Mouse (Mus musculus) embryo, embryonic 9.5 days (tissue): ENCODE results near the gene Tmem62.
"Not testable (repeated sequence)": the region's sequence is repeated elsewhere in the genome, so short reads cannot be mapped to it uniquely, and the experiment has no call there.

Experiments
- DNase-seq: peaks from one replicate; pipeline ENCODE4 v3.0.0-alpha.2; 2017; ENCODE audit errors: extremely low spot score

Gene Tmem62

DNA sequence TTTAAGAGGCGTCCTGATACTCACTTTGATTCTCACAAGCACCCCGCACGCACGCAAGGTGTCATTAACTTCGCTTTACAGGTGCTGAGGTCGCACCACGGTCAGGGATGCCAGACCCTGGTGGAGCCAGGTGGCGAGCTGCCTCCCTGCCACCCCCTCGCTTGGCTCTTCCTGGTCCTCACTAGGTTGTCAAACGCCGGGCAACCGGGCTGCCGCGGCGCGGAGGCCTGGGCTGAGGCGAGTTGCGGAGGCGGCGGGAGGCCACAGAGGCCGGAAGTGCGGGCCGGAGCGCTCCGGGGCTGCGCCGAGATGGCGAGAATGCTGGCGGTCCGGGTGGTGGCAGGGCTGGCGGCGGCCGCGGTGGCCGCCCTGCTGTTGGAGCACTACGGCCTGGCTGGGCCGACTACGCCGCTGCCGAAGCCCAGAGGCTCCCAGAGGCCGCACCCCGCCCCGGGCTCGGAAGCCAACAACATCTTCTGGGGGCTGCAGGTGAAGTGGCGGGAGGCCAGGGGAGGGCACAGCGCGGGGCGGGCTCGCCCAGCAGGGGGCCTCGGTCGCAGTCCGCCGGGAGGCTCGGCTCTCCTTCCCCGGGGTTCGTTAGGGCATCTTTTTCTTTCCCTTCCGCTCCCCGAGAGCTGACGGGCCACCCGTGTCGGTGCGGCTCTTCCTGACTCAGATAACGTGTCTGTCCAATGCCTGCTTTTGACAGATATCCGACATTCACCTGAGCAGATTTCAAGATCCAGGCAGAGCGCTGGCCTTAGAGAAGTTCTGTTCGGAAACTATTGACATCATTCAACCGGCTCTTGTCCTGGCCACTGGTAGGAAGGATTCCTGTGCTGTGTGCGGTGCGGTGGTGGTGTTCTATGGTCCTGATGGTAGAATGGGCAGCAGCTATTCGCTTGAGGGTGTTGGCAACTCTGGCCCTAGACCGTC, at the start of gene Tmem62:
Gene Tmem62, plus strand, starts transcription at position 28 of the 936 bp plus-strand sequence.
- peak; percentile 65 for DNase-seq

DNA sequence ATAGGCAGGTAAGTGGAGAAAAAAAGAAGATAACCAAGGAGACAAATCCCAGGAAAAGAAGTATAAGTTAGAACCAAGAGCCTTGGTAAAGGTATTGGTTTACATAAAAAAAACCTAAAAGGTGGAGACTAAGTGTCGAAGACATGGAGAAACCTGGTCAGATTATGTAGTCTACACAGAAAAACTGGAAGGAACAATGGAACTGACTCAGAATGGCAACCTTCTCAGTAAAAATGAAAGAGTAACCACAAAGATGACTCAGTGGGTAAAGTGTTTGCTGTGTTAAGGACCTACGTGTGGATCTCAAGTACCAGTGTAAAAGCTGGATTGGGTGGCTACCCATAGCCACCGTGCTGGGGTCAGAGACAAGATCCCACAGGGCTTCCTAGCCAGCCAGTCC, 43.8 kb upstream of the Tmem62 start:
- DNase-seq = no peak

DNA sequence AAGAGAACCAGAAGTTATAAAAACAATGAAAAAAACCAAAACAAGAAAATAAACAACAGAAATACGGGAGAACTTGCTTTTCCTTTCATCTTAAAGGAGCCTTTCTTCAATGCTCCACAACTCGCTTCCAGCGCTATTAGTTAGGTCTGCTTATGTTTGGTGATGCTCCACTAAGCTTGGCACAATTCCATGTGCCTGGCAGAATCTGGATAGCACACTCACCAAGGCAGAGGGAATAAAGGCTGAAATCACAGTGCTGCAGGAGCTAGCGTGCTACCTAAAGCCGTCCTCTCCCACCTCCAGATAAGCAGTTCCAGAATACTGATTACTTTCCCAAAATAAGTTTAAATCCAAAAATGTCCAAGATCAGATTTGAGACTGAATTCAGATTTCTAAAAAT, 25.6 kb upstream of the Tmem62 start:
- DNase-seq = no peak

DNA sequence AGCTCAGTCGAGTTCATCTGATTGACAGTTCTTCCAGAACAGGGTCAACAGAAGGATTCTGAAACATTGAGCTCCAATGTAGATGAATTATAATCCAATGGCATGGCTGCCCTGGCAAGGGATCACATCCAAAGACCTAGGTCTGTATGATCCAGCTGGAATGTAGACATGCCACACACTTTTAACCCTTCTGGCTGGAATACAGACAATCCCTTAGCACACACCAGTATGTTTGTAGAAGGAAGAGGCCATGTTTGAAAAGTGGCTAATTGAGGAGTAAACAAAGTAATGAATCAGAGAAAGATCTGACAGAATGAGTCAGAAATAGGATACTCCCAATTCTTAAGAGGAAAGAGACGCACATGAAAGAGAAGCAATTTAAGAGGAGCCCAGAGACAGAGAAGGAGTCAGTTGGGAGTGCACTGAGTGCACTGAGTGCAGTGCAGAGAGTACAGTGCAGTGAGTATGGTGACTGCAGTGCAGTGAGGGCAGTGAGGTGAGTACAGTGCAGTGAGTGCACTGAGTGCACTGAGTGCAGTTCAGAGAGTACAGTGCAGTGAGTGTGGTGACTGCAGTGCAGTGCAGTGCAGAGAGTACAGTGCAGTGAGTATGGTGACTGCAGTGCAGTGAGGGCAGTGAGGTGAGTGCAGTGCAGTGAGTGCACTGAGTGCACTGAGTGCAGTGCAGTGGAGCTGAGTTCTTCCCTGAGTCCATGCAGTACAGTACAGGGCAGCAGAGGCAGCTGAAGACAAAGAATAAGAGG, 24.5 kb upstream of the Tmem62 start:
- DNase-seq = no peak

DNA sequence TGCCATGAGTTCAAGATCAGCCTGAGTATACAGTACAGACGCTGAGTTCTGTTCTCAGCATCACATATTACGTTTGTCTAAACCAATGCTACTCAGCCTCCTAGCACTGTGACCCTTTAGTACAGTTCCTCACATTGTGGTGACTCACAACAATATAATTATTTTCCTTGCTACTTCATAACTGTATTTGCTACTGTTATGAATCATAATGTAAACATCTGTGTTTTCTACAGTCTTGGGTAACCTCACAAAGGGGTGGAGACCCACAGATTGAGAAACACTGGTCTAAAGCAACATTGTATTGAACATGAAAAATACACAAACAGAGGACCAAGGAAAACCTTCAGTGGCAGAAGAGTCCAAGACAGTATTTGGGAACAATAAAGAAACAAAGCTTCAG, 17.5 kb upstream of the Tmem62 start:
- no peak for DNase-seq

GRCm38 (mm10) chr2:120959827-120960226, 17.0 kb upstream of the Tmem62 start:
- DNase-seq = no peak

DNA sequence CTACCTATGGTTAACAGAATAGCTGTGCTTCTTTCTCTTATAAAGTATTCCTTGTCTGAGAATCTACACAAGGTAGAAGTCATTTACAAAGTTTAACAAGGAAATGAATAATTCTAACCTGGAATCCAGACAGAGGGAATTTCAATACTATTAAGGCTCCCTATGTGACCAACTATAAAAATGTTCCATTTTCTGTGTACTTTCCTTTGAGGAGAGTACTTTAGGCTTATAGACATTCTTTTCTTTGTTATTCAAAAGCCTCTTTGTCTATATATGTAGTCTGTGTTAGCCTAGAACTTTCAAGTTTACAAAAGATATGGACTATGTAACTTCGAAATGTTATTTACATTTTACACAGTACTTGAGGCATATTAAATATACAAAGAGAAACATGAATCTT, 16.6 kb upstream of the Tmem62 start:
- DNase-seq = no peak

GRCm38 (mm10) chr2:120963110-120963509, 13.7 kb upstream of the Tmem62 start:
- DNase-seq = no peak

DNA sequence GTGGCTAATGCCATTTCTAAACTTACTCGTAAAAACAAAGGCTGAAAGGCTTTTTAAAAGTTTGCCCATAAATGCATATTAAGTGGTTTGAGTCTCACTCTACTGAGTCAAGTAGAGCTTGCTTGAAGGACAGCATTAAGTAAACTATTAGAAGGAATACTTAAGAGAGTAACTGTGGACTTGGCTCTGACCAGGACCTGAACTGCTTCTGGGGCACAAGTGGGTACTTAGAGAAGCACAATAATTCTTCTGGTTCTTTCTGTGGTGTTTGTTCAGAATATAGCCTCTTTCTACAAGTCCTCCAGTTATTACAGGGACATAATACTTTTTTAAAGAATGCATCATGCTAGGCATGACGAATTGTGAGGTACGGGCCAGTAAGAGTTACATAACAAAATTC, 11.3 kb upstream of the Tmem62 start:
- DNase-seq = no peak

DNA sequence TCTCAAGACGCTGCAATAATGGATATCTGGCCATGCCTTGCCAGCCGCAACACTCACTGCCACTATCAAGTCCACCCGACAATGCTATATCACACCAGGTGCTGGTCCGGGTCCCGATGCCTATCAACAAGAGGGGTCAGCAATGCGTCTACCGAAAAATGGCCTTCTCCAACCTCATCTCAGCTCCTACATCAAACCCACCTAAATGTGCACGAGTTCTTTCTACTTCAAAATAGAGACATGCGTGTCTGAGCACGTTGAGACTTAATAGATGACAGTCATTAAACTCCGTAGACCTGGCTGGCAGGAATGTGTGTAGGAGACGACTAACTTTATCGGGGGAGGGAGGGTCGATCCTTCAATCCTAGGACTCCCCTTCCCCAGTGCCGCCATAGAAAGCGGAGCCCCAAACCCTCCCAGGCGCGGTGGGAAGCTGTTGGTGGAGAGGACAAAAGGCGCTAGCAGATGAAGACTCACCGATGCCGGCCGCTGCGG, 6.7 kb upstream of the Tmem62 start:
- DNase-seq = no peak

DNA sequence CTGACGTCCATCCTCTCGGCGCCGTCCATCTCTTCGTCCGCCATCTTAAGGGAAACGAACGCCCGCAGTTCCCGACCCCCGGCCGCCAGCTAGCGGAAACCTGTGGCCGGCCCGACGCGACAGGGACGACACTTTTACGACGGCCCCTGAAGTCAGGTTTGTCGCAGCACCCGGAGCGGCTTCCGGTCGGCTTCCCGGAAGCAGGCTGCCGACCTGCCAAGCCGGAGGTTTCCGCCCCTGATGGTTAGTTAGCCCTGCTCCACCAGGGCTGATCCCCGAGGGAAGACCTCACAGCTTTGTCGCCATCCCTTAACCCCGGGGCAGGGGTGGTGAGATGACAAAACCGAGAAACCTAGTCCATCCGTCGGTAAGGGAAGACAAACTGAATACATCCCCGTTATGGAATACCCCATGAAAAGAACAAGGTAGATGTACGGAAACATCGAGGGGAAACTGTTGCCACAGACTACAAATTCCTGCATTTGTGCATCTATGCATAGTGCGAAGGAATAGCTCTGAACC, 6.2 kb upstream of the Tmem62 start, which contains the start of gene Ubr1:
Gene Ubr1, minus strand, starts transcription at position 157 of the 522 bp plus-strand sequence.
- DNase-seq = peak; percentile 87

GRCm38 (mm10) chr2:120971766-120972165, 5.1 kb upstream of the Tmem62 start:
- no peak for DNase-seq

DNA sequence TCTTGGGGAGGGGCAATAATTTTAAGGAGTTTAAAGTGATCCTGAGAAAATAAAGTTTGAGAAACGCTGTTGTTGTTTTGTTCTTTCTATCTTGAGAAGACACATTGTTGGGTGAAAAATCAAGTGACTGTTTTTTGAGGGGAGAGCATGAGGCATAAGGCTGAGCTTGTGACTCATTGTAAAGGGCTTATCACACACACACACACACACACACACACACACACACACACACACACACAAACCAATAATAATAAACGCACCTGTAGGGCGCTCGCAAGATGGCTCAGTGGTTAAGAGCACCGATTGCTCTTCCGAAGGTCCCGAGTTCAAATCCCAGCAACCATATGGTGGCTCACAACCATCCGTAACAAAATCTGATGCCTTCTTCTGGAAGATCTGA, 4.6 kb upstream of the Tmem62 start:
- not testable (repeated sequence) for DNase-seq

DNA sequence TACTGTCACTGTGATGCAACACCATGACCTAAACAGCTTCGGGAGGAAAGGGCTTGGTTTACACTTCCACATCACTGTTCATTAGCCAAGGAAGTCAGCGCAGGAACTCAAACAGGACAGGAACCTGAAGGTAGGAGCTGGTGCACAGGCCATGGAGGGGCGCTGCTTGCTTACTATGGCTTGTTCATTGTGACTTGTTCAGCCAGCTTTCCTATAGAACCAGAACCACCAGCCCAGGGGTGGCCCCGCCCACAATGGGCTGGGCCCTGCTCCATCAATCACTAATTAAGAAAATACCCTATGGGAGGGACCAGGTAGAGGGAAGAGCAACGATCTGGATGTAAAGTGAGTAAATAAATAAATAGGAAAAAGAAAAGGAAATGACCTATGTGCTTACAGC, 3.9 kb upstream of the Tmem62 start:
- DNase-seq = no peak

- no peak for DNase-seq
These were observed 509 bp upstream of the Tmem62 start for GRCm38 (mm10) chr2:120976308-120976707.

GRCm38 (mm10) chr2:120977926-120978692, 1.3 kb downstream of the Tmem62 start:
- no peak for DNase-seq

DNA sequence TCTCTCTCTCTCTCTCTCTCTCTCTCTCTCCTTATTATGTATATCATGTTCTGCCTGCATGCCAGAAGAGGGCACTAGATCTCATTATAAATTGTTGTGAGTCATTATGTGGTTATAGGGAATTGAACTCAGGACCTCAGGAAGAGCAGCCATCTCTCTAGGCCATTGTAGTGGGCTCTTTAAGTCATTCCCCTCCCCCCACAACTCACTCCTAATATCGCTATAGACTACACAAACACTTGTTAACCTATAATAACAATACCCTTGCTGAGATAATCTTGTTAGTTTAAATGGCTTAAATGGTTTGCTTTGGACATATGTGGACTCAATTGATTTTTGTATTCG, 1.8 kb downstream of the Tmem62 start:
- no peak for DNase-seq

DNA sequence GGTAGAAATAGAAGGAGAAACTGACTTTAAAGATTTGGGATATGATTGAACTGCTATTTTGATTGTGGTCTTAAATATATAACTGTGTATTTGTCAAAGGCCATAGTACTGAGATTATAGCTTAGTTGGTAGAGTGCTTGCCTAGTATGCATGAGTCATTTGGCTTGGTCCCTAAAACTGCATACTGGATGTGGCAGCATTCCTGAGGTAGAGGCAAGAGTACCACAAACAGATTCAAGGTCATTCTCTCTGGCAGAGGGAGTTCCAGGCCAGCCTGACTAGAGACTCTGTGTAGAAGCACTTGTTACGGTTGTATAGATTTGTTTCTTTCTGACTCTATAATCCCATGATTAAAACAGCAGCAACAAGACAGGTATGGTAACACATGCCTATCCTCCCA, 3.0 kb downstream of the Tmem62 start:
- no peak for DNase-seq

- no peak for DNase-seq
These were observed 4.0 kb downstream of the Tmem62 start for GRCm38 (mm10) chr2:120980861-120981260.

DNA sequence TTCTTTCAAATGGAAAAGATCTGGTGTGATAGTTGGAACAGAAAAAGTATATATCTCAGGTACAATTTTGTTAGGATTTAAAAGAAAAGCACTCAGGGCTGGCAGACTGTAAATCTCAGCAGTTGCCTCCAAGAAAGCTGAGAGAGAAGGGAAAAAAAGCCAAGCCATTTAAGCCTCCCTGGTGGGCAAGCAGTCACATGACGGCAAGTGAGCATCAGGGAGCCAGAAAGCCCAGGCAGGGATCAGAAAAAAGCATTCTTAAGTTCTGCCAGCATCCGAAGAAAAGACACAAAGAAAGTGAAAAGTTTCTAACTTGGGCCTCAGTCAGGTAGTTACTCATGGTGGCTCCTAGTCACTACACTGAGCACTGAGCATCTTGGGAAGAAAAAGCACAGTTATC, 6.8 kb downstream of the Tmem62 start:
- DNase-seq = no peak

DNA sequence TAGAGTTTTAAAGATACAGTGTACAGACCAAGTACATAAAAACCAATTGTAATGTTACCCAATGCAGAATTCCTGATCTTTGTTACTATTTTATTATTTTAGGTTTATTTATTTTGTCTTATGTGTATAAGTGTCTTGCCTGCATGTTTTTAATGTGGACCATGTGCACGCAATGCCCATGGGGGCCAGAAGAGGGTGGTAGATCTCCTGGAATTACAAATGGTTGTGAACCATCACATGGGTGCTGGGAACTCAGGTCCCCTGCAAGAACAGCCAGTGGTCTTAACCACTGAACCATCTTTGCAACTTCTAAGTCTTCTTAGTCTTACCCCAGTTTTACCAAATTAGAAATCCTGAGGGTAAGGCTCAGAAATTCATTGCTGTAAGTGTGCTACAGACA, 8.4 kb downstream of the Tmem62 start:
- no peak for DNase-seq

DNA sequence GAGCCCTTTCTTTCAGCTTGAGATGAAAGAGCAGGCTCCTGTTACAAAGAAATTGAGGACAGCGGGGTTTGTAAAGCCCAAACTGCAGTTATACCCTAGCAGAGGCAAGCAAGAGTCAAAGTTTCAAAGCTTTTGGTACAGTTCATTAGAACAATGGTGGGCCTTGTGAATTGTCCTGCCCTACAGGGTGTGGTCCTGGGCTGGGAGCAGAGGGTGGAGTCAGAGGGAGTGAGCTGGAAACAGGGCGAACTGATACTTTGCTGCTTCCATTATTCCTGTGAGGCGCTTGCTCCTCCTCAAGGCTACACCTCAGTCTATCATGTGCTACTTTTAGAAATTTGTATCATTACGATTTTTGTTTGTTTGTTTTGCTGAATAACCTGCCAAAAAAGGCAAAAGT, 14.4 kb downstream of the Tmem62 start:
- DNase-seq = no peak
